Mouse (Mus musculus) spleen, embryonic (tissue): Measurements from ENCODE around the gene Jmjd7.

Experiments used
- CTCF ChIA-PET: fragments of 350-600 bp; sonication (Branson Sonifier 250); formaldehyde crosslinking; loops from one replicate; lab custom pipeline; 2022; lab: Charles Lee

The Jmjd7 gene

GRCm38 (mm10) chr2:120026984-120027949 lies at the start of gene Jmjd7, which contains the start of gene Gm28042:
Gene Jmjd7, plus strand, starts transcription at chr2:120027483.
Gene Gm28042, plus strand, starts transcription at chr2:120027493.
- CTCF ChIA-PET: no interaction called here

DNA sequence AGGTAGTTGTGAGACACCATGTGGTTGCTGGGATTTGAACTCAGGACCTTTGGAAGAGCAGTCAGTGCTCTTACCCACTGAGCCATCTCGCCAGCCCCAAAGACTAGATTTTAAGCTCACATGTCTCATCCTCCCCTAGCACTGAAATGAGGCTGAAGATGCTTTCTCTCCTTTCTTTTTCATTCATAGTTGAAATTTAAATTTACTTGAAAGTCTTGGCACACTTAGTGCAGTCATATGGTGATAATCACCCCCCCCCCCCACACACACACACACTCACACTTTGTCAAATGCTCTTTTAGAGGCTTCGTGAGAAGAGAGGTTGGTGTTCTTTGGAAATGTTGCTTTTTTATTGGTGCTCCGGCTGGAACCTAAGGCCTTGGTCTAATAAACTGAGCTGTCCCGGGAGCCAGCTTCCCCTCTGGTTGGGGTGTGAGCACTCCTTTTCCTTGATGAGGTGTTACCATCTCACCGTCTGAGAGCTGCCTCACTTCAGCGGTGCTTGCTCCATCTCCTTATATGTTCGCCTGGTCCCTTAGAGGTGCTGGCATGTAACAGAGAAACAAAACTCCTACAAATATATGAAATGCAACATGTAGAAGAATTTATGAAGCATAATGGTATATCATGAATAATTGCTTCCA lies 46.8 kb upstream of the Jmjd7 start:
- CTCF ChIA-PET: no interaction called here

DNA sequence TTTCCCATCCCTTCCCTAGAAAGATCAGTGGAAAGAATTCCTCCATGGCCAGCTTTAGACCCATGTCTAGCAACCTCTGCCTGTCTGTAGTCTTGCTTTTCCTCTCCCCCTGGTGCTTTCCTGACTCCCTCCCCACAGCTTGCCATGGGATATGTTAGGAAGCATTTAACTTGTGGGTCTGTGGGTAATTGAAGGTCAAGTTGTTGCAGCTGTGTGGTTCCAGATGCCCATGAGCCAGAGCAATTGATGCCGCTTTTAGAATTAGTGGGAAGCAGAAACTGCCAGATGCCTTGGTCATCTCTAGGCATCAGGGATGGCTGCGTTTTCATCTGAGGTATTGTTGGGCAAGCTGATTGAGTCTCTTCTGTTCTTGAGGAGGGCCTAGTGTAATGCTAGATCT lies 45.7 kb upstream of the Jmjd7 start:
- CTCF ChIA-PET: no interaction called here

GRCm38 (mm10) chr2:119985871-119986270 lies 41.4 kb upstream of the Jmjd7 start:
- CTCF ChIA-PET: no interaction called here

- CTCF ChIA-PET: no interaction called here
Observed at GRCm38 (mm10) chr2:119986369-119986768, 40.9 kb upstream of the Jmjd7 start.

DNA sequence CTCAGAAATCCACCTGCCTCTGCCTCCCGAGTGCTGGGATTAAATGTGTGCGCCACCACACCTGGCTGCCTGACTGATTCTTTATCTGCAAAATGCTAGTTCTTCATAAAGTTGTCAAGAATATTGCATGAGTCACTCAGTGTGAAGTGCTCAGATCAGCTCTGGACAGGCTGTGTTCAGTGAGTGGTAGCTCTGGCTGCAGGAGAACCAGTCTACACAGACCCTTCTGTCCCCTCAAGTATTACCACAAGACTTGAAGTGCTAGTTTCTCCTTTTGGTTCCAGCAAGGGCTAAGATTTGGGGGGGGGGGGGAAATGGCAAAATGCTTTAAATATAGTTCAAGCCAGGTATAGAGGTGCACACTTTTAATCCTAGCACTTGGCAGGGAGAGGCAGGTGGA lies 39.8 kb upstream of the Jmjd7 start:
- CTCF ChIA-PET: interaction anchor here (0.7 kb wide), 1 partner anchor 17 kb away, joined by 3 read pairs; no protein-coding TSS in a partner anchor

- CTCF ChIA-PET: no interaction called here
Observed at GRCm38 (mm10) chr2:119988952-119989351, 38.3 kb upstream of the Jmjd7 start.

DNA sequence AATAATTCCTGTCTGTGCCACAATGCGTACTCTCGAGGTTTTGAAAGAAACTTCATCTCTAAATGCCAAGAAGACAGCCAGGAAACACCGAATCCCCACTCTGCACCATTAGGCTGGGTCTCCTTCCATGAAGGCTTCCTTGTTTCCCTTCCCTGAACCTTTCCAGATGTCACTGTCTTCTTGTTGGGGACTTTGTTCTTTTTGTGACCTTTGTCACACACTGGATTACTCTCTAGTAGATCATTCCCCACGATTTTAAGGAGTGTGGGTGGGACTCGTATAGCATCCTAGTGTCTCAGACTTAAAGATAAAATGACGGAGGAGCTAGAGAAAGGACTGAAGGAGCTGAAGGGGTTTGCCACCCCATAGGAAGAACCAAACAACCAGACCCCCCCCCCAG lies 36.4 kb upstream of the Jmjd7 start:
- CTCF ChIA-PET: interaction anchor here (0.6 to 0.7 kb wide), 2 partner anchors 69 to 136 kb away, joined by 3 to 4 read pairs; no protein-coding TSS in a partner anchor

DNA sequence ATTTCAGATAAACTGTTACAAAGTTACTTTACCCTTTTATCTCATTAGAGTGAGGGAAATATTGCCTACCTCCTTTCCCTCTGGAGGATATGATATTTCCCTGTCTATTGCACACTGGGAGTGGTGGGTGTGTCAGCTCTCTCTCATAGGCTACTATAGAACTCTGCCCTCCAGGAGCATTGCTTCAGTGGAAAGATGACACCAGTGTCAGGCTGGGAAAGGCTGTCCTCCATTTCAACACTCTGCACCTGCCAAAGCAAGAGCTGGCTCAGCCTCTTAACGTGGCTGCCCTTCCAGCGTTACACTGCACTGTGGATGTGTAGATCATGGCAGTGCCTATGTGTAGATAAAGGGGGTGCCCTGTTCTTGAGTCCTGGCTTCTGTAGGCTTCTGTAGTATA lies 34.9 kb upstream of the Jmjd7 start:
- CTCF ChIA-PET: no interaction called here

DNA sequence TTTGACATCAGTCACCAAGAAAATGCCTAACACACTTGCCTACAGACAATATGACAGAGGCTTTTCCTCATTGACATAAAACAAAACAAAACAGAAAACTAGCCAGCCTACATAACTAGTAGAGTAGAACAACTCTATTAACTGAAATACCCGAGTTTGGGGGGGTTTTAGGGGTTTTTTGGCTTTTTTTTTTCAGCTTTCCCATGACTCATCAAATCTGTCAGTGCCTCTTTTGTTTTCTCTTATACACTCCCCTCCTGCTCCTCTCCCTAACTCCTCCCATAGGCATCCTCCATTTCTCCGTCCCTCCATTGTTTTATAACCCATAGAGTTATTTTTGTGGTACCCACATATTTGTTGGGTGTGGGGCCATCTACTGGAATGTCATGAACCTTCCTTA lies 33.8 kb upstream of the Jmjd7 start:
- CTCF ChIA-PET: no interaction called here

DNA sequence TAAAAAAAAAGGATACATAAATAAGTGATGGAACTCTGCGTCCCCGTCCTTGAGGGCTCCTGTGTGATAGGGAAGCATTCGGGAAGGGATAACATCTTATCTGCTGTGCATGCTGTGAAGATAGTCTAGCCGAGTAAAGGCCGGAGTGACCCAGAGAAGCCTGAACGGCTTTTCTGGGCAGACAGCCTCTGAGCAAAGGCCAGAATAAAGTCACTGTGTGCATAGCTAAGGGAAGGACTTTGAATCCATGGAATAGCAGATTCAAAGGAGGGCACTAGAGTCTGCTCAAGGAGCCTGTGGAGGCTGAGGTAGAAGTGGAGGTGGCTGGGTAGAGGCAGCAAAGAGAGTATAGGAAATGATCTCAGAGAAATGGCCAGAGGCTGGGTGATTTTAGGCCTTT lies 32.4 kb upstream of the Jmjd7 start:
- CTCF ChIA-PET: interaction anchor here (0.5 kb wide), 1 partner anchor 23 kb away, joined by 11 read pairs; no protein-coding TSS in a partner anchor

GRCm38 (mm10) chr2:119995391-119996281 lies 31.6 kb upstream of the Jmjd7 start:
- CTCF ChIA-PET: no interaction called here

DNA sequence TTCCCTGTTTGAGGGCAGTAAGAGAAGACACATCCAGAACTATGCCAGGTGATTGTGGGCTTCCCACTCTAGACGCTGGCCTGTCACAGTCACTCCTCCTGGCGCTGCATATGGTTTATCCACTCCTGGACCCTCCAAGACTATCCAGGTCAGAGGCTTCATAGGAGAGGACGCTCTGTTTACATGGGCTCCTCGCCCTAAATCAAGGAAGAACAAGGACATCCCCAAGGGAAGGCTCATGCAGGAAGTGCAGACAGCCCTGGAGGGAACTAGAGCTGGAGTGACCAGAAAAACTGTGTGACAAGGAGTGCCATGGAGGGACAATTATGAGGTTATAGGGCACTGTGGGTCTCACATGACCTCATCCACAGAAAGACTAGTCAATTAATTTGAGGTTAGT lies 29.9 kb upstream of the Jmjd7 start:
- CTCF ChIA-PET: no interaction called here

- CTCF ChIA-PET: no interaction called here
Observed at GRCm38 (mm10) chr2:119999731-120000130, 27.6 kb upstream of the Jmjd7 start.

- CTCF ChIA-PET: interaction anchor here (0.7 kb wide), 1 partner anchor 84 kb away, joined by 3 read pairs; no protein-coding TSS in a partner anchor
Observed at GRCm38 (mm10) chr2:120000882-120001584, 26.2 kb upstream of the Jmjd7 start.

GRCm38 (mm10) chr2:120001956-120002355 lies 25.3 kb upstream of the Jmjd7 start:
- CTCF ChIA-PET: no interaction called here

- CTCF ChIA-PET: no interaction called here
Observed at GRCm38 (mm10) chr2:120003970-120004369, 23.3 kb upstream of the Jmjd7 start.

- CTCF ChIA-PET: no interaction called here
Observed at GRCm38 (mm10) chr2:120006696-120007095, 20.6 kb upstream of the Jmjd7 start.

DNA sequence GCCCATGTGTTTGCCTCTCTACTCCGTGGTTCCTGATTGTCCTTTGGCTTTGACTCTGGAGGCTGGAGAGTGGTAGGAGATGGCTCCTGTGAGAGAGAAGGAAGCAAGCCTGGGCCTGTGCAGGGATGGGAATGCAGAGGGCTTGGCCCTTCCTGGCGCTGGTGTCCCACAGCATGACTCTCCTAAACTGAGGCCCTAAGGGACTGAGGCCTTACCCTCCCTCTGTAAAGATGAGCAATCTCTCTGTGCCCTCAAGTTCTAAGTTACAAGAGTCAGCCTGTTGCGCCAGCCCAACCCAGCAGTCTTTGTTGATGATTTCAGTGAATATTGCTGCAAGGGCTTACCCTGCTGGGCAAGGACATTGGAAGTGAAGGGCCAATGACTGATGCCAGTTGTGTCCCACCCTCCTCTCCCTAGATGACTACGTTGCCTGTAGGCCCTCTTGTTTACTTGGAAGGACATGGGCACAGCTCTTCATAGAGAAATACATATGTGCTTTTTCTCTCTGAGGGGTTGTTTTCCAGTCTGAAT lies 19.5 kb upstream of the Jmjd7 start:
- CTCF ChIA-PET: no interaction called here

GRCm38 (mm10) chr2:120008672-120009071 lies 18.6 kb upstream of the Jmjd7 start:
- CTCF ChIA-PET: no interaction called here
